Mouse (Mus musculus) myocyte (in vitro differentiated cells): ENCODE measurements around the gene Gm17720.

Source experiments
- CEBPB ChIP-seq: IDR thresholded peaks from 2 replicates; pipeline ENCODE4 v1.6.1; 2011; ENCODE audit warnings: mild to moderate bottlenecking, moderate library complexity; ENCODE audit not compliant: poor library complexity, insufficient read depth, severe bottlenecking
- E2F4 ChIP-seq: IDR thresholded peaks from one replicate; pipeline ENCODE4 v1.6.1; 2011; ENCODE audit warnings: mild to moderate bottlenecking, control low read depth, moderate library complexity; ENCODE audit not compliant: insufficient read depth
- MAX ChIP-seq: IDR thresholded peaks from one replicate; pipeline ENCODE4 v1.6.1; 2011; ENCODE audit warnings: low read depth, mild to moderate bottlenecking, control low read depth
- MYOD1 ChIP-seq, 3 experiments: IDR thresholded peaks; one replicate each; pipeline ENCODE4 v1.6.1; 2011; ENCODE audit warnings: control low read depth in 2 of 3, low read depth in 2 of 3, mild to moderate bottlenecking in 2 of 3, moderate library complexity in 1 of 3; ENCODE audit not compliant: insufficient read length in 2 of 3, control insufficient read depth in 1 of 3
- MYOG ChIP-seq, 3 experiments: IDR thresholded peaks; one replicate each; pipeline ENCODE4 v1.6.1; 2011; ENCODE audit warnings: control low read depth in 2 of 3, low read depth in 2 of 3, mild to moderate bottlenecking in 2 of 3; ENCODE audit not compliant: insufficient read length in 2 of 3, control insufficient read depth in 1 of 3, insufficient read depth in 1 of 3
- POLR2A ChIP-seq: IDR thresholded peaks from one replicate; pipeline ENCODE4 v1.6.1; 2011; ENCODE audit warnings: low read depth, mild to moderate bottlenecking, control low read depth, moderate library complexity; ENCODE audit not compliant: insufficient read length
- POLR2AphosphoS2 ChIP-seq: IDR thresholded peaks from one replicate; pipeline ENCODE4 v1.6.1; 2011; ENCODE audit warnings: low read depth, control low read depth; ENCODE audit not compliant: insufficient read length
- REST ChIP-seq: IDR thresholded peaks from one replicate; pipeline ENCODE4 v1.6.1; 2011; ENCODE audit warnings: mild to moderate bottlenecking, control low read depth, moderate library complexity; ENCODE audit not compliant: insufficient read depth, insufficient read length
- TCF12 ChIP-seq: IDR thresholded peaks from one replicate; pipeline ENCODE4 v1.6.1; 2011; ENCODE audit warnings: mild to moderate bottlenecking, control low read depth; ENCODE audit not compliant: poor library complexity, insufficient read depth, severe bottlenecking
- USF1 ChIP-seq: IDR thresholded peaks from one replicate; pipeline ENCODE4 v1.6.1; 2011; ENCODE audit warnings: low read depth, mild to moderate bottlenecking, control low read depth, moderate library complexity

DNA sequence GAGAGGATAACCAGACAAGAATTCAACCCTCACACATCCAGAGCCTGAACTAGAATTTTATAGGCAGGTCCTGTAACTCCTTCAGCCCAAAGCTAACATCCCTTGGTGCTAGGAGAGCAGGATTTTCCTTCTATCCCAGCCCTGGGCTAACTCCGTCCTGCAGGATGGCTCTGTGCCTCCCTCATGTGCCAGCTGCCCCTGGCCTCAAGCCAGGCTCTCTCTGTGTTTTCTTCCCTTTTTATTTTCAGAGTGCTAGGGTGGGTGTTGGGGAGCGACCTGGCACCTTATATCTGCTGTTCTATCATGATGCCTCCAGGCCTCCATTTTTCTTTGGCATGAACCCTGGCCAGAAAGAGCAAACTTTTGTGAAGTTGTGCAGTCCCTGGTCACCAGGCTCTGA, 66.4 kb downstream of the Gm17720 start:
- TF ChIP-seq TCF12: no peak
- TF ChIP-seq USF1: no peak
- TF ChIP-seq MAX: no peak
- no peak for TF ChIP-seq POLR2A
- TF ChIP-seq REST: no peak
- no peak for TF ChIP-seq CEBPB
- TF ChIP-seq MYOG (IDR thresholded peaks at IDR 0.05; ENCODE audit: control insufficient read depth in 1 of 3, insufficient read depth in 1 of 3, insufficient read length in 2 of 3, low read depth in 2 of 3): no peak
- no peak for TF ChIP-seq E2F4
- no peak for TF ChIP-seq POLR2AphosphoS2
- TF ChIP-seq MYOD1 (IDR thresholded peaks at IDR 0.05; ENCODE audit: control insufficient read depth in 1 of 3, insufficient read length in 2 of 3, low read depth in 2 of 3): no peak
